Mouse (Mus musculus) lung, adult 18-20 months (tissue): ENCODE data around the gene Cited2.

ENCODE experiments used
- DNase-seq, 2 experiments: peaks; one replicate each; pipeline ENCODE4 v3.0.0; 2022; ENCODE audit warnings: mixed read lengths in 2 of 2

The Cited2 gene

DNA sequence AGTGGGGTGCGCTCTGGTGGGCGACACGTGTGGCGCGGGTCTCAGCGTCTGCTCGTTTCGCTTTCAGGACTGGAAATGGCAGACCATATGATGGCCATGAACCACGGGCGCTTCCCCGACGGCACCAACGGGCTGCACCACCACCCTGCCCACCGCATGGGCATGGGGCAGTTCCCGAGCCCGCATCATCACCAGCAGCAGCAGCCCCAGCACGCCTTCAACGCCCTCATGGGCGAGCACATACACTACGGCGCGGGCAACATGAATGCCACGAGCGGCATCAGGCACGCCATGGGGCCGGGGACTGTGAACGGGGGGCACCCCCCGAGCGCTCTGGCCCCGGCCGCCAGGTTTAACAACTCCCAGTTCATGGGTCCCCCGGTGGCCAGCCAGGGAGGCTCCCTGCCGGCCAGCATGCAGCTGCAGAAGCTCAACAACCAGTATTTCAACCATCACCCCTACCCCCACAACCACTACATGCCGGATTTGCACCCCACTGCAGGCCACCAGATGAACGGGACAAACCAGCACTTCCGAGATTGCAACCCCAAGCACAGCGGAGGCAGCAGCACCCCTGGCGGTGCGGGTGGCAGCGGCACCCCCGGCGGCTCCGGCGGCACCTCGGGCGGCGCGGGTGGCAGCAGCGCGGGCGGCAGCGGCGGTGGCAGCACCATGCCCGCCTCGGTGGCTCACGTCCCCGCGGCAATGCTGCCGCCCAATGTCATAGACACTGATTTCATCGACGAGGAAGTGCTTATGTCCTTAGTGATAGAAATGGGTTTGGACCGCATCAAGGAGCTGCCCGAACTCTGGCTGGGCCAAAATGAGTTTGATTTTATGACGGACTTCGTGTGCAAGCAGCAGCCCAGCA, 1.1 kb downstream of the Cited2 start:
- DNase-seq = peak; percentile 71 to 75

DNA sequence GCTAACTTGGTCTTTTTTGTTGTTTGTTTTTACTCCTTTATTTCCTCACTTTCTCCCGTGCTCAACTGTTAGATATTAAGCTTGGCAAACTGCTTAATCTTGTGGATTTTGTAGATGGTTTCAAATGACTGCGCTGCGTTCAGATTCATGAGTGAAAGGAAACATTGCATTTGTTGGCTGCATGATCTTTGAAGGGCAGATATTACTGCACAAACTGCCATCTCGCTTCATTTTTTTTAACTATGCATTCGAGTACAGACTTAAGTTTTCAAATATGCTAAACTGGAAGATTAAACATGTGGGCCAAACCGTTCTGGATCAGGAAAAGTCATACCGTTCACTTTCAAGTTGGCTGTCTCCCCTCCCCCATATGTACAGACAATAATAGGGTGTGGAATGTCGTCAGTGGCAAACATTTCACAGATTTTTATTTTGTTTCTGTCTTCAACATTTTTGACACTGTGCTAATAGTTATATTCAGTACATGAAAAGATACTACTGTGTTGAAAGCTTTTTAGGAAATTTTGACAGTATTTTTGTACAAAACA, 2.1 kb downstream of the Cited2 start:
- DNase-seq = no peak

DNA sequence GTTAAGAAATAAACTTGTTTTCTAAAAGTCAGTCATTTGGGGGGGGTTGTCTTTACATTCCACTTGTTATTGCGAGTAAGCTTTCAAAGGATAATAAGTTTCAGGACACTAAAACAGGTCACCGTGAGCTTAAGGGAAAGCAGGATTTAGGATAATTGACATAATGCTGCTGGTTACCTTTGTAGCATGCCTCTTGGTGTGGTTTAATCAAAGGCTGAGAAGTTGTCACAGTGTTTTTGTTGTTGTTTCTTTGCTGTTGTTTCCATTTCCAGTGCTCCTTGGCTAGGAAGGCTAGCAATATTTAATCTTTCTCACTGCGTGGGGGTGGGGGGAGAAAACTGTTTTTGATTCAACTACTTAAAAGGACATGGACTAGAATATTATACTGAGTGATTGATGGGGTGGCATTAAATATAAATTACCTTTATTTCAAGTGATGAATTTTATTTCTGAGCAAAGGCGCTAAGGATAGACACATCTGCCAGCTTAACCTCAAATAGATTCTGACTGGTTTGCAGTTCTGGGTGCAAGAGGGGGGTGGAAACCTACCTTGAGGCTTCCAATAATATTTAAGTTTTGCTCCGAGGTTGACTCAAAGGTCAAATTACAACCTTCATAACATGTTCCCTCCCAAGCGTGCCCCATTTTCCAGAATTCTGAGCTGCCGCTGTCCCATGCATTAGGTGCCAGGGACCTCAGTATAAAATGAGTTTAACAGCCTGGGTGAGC, 2.8 kb downstream of the Cited2 start:
- no peak for DNase-seq

DNA sequence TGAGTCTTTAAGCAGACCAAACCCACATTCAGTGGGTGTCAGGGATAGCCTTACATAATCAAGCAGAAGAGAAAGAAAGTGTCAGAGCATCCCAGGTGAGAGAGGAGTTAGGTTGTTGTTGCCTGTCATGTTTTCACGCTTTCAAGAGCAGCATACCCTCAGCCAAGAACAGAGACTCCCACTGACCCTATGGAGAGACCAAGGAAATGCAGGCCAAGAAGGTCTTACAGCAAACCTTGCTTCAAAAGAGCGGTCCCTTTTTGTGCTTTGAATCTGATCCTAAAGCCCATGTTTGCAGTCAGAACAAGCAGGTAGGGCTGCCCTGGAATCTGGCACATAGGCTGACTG, 3.3 kb downstream of the Cited2 start:
- no peak for DNase-seq

DNA sequence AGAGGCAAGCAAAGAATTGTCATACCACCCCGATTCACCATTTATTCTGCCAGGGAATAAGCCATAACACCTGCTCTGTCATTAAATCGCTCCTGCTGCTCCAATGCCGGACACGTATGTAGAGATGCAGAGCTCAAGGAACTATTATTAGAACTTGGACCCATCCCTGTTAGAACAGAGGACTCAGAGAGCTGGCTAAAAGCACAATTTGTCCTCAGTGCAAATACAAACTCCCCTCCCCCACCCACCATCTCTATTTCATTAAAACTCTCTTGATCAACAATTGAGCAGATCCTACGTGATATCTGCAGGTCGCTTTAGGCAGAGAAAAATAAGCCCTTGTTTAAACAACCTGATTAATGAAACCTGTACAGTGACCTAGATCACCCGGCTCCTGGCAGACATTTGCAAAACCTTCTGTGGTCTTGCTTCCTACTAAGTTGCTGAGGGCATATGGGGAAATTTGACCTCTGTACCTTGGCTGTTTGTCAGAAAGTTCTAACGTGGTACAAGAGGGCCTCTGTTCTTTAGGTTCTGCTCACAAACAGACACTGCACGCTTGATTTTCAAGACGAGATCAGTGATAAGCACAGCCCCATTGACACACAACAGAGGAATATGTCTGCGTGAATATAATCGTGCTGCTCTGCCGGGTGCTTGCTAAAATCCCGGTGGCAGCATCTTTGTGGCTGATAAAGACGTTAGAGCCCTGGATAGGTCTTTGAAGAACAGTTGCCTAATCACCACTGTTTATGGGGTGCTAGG, 4.3 kb downstream of the Cited2 start:
- peak; percentile 18 to 60 for DNase-seq

DNA sequence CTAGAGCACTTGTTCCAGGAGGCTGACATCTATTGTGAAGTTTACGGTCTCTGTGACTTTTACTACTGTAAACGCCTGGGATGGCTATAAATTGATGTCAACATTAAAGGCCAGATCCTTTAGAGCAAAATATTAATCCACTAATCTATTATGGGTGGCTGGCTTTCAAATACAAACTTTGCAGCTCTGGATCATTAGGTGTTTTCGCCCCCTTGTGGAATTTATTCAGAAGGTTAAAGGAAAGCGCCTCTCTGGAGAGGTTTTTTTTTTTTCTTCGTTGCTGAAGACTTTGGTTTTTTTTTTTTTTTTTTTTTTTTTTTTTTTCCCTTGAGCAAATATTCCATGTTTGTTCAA, 4.9 kb downstream of the Cited2 start:
- DNase-seq = no peak

DNA sequence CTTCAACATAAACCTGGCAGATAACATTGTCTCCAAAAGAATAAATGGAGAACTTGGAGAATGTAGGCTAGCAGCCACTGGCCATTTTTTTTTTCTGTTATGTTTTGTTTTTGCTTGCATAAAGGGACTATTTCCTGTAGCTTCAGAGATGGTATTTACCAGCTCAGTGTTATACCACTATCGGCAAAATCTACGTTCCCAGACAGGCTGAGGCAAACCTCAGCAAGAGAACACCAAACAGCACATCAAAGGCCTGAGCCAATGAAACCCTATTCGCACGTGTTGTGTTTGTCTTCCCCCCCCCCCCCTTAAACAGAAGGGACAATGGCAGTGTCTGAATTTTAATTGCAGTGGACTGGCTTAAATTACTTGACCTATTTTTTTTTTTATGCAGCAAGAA, 5.7 kb downstream of the Cited2 start:
- no peak for DNase-seq

DNA sequence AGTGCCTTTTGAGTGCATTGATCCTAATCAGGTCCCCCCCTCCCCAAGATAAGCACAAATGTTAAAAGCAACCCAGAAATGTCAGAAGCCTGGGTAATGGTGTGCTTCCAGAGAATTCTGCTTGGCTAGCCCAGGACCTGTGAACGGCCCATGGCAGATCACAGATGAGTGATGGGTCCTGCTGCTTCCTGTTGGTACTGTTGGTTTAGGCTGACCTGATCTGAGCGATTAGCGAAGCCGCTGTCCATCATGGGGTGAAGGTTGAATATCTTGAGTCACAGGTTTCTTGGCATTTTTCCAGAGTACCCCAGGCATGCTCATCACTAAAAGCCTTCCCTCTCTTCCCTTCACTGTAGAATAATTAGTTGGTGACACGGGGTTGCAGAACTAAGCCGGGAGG, 6.5 kb downstream of the Cited2 start:
- no peak for DNase-seq

DNA sequence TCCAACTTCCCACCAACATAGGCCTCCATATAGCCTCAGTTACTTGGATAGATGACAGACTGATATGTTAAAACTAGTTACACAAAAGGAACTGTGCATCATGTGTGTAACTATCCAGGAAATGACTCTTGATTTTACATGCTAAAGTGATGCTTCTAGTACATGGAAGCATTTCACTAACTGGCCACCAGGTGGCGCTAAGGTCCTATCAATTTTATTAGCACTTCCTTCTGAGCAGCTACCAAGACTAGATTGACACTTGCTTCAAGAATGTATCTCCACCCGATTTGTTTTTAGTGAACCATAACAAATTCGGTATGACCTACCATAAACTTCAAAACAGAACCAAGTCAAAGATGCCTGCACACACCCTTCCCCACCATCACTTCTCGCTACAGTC, 10.0 kb downstream of the Cited2 start:
- peak; percentile 70 to 76 for DNase-seq

DNA sequence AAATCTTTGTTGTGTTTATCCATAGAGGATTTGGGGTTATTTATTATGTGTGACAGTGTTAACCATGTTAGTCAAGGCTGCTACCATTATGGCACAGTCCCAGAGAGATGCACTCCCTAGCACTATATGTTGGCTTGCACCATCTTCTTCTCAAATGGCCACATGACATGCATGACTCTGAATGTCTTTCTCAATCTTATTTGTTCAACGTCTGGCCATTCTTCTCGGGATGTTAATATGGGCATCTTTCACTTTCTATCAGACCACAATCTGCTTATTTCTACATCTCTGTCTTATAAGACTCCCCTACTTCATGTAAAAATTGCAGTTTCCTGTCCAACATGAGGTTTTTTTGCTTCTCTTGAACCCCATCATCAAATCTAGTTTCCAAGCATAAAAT, 19.6 kb downstream of the Cited2 start:
- DNase-seq = no peak

DNA sequence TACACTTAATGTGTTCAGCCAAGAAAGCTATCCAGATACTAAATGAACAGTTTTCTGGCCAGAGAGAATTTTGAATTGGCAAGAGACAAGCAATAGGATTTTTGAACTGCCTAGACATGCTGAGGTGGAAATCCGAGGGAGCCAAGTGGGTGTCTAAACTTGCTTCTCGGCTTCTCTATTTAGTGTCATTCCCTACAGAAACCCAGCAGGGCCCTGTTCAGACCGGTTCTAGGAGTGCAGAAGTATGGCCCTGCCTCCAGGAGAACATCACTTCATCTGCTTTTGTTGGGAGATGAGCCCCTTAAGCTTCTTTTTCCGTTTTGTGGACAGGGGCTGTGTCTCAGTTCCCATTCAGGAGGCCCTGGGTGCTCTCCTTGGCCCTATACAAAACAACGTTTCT, 29.5 kb downstream of the Cited2 start:
- no peak for DNase-seq

DNA sequence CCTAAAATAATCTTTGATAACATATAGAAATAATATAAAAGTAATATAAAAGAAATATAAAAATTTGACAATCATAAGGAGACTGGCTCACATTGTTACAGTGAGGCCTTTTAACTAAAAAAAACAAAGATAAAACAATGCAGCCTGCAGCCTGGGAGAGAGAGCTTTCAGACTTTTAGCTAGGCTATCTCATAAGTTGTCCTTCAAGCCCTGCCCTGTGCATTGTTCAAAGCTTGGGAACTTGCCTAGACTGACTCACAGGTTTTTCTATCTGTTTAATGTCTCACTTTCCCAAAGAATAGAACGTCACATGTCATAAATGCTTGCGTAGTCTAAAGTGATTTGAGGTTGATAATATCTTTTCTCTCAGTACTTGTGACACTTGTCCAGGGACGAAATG, 36.8 kb downstream of the Cited2 start:
- no peak for DNase-seq

DNA sequence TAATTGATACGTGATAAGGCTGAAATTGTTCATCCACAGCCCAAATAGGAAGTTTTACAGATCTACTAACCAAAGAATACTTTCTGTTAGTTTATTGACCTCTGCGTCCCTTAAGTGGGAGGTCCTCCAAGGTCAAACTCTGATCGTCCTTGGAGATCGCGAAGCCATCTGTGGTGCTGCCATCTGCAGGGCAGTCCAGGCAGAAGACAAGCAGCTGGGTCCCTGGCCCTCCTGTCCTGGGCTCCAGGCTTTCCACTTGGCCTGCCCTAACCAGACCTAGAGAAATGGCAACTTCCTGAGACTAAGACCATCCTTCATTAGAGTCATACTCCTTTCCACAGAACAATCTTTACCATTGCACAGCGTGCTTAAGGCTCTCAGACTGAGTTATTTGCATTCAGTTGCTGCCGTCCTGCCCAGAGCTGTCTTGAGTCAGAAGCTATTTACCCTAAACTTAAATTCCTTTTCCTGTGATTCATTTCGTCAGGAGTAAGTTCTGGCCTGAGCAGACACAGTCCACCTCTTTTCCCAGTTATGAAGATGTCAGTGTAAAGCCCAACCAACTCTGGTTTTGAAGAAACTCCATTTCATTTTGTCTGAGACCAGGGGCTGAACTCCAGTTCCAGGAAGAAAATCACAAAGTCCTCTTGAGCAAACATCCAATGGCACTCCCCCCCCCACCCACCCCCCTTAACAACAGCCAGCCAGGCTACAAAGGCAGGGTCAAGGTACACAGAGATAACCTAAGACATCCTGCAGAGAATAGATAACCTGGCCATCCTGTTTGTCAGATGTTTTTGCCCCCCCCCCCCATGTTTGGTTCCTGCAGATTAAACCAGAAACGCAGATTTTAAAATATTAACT, 38.0 kb downstream of the Cited2 start:
- DNase-seq = peak in 1 of 2 experiments; percentile 5

DNA sequence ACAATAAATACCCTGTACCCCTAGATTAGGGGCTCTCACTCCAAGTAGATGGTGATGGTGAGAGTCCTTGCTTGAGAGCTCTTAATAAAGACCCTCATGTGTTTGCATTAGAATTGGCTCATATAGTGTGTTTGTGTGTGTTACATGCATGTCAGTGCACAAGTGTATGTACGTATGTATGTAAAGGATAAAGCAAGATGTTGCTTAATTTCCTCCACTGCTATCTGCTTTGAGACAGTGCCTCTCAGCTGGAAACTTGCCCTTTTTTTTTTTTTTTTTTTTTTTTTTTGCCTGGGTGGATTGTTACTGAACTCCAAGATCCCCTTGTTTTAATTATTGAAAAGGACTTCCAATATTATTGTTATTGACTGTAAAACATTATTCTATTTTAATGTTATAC, 38.6 kb downstream of the Cited2 start:
- no peak for DNase-seq

DNA sequence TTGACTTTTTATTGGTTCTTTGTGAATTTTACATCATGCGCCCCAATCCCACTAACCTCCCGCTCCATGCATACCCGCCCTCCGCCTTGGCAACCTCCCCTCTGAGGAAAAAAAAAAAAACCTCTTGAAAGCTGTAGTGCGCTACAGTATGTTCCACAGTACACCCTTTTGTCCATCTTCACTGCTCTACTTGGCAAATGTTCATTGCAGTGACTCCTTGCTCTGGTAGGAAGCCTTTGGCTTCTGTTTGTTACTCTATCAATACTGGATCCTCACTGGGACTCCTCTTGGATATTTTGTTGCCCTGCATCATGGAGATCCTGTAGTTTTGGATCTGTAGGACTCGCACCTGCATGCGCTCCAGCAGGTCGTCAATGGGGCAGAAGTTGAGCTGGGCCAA, 39.9 kb downstream of the Cited2 start:
- DNase-seq = no peak

DNA sequence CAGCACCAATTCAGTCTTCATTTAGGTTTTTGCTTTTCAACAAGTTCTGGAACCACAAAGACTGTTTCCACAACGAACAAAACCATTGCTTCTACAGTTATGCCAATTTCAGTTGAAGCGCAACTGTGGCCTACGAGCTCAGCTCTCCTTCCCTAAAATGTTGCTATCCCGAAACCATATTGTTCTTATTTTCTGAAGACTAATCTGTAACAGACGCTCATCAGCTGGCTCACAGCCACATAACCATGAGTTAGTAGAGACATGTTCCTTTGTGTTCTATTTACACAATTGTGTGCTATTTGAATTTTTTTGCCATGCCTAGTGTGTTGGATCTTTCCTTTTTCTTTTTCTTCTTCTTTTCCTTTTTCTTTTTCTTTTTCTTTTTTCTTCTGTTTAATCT, 46.8 kb downstream of the Cited2 start:
- no peak for DNase-seq

DNA sequence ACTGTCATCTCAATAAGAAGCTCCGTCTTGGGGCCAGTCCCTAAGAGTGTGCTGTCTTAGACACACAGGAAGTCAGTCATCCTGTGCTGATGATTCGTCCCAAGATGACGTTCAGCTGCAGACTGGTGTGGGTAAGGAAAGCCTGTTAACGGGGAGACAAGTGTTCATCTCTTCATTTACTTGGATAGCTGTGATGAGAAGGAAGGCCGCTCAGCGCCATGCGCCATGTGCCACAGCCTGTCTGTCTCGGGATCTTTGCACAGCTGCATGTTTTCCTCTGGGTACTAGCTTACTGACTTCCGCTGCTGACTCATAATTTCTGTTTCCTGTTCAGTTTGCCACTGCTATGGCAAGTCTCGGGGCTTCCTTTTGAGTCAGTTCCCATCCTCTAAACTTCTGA, 49.3 kb downstream of the Cited2 start:
- DNase-seq = peak in 1 of 2 experiments; percentile 22

DNA sequence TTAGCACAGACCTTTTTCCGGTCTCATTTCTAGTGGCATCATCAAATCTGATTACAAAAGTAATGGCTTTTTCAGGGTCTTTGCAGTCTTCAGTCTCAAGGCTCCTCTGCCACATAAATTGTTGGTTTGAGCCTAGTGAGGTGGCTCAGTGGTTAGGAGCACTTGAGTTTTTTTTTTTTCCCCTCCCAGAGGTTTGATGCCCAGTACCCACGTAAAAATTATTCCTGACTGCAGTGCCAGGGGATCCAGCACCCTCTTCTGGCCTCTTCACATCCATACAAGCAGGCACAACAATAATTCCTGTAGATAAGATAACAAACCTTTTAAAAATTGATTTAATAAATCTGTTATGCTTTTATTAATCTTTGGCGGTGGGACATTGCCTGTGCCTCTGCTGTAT, 51.3 kb downstream of the Cited2 start:
- DNase-seq = no peak

DNA sequence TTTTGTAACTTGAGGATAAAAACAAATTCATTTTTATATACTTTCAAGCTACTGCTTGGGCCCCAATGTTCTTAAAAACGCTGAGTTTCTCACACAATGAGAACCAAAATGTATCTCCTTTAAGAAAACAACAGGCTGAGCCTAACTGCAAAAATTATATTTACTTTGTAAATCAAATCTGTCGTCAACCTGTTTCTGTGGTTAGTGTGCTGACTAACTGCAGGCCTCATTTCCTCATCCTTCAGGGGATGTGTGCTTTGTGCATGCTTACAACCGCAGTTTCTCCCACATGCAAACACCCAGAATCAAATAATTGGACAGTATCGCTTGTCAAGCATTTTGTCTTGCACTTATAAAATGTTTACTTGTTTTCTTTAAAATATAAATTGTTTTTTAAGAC, 52.1 kb downstream of the Cited2 start:
- peak in 1 of 2 experiments; percentile 10 for DNase-seq
